Mouse (Mus musculus) thymus, adult 2 months (tissue): Measurements from ENCODE around the gene Nbr1. TPM values are rescaled to one million over a fixed set of nuclear protein-coding genes. Genes with fewer than 3 reads are reported as not detected.
"Not testable (repeated sequence)": the region's sequence is repeated elsewhere in the genome, so short reads cannot be mapped to it uniquely, and the experiment has no call there.

Experiments used
- DNase-seq: peaks from one replicate; pipeline ENCODE4 v3.0.0; 2021
- H3K27ac ChIP-seq: fragments of 200-500 bp; 2 replicates; pipeline ENCODE4 v1.5.1; 2012; ENCODE audit warnings: low read length, control low read depth; ENCODE audit not compliant: control insufficient read depth, insufficient read depth
- H3K27me3 ChIP-seq: fragments of 200-500 bp; 2 replicates; pipeline ENCODE4 v1.6.1; 2012; ENCODE audit warnings: mild to moderate bottlenecking, low read length, moderate library complexity, mixed read lengths; ENCODE audit not compliant: control insufficient read depth, insufficient read depth
- H3K36me3 ChIP-seq: fragments of 200-500 bp; 2 replicates; pipeline ENCODE4 v1.6.1; 2012; ENCODE audit warnings: mild to moderate bottlenecking, low read length, moderate library complexity; ENCODE audit not compliant: control insufficient read depth, insufficient read depth
- H3K4me1 ChIP-seq: fragments of 200-500 bp; replicated peaks from 2 replicates; pipeline ENCODE4 v1.6.1; 2012; ENCODE audit warnings: low read length; ENCODE audit not compliant: control insufficient read depth, insufficient read depth
- H3K4me3 ChIP-seq: fragments of 200-500 bp; 2 replicates; pipeline ENCODE4 v1.5.1; 2012; ENCODE audit warnings: mild to moderate bottlenecking, low read length, control low read depth, moderate library complexity; ENCODE audit not compliant: control insufficient read depth, insufficient read depth
- CTCF ChIP-seq: fragments of 200-500 bp; IDR thresholded peaks from 2 replicates; pipeline ENCODE4 v1.5.1; 2012; ENCODE audit warnings: mild to moderate bottlenecking, control low read depth, low read length, moderate library complexity, borderline replicate concordance; ENCODE audit not compliant: control insufficient read depth, poor library complexity, insufficient read depth; ENCODE audit errors: extremely low read depth
- POLR2A ChIP-seq: fragments of 200-500 bp; IDR thresholded peaks from 2 replicates; pipeline ENCODE4 v1.6.1; 2012; ENCODE audit warnings: mild to moderate bottlenecking, low read length, control low read depth, moderate library complexity; ENCODE audit not compliant: control insufficient read depth, poor library complexity, insufficient read depth; ENCODE audit errors: extremely low read depth
- WGBS: fragments of 180-500 bp; shearing (Covaris S2); methylation state at CpG from one replicate; pipeline ENCODE4 v1.1.7; 2018; 5-methylcytosine and 5-hydroxymethylcytosine counted together
- polyA plus RNA-seq: library from polyadenylated mRNA; depleted of rRNA; stranded (reverse); fragments of >200 nt; gene quantifications from 2 replicates; pipeline ENCODE4 v1.2.3, GENCODE M21; 2012

The Nbr1 gene
- polyA plus RNA-seq, 1 experiment = 142 TPM

GRCm38 (mm10) chr11:101604531-101605453 lies 52.8 kb downstream of the Nbr1 start:
- H3K27me3 ChIP-seq, H3K4me1 ChIP-seq, H3K27ac ChIP-seq, H3K36me3 ChIP-seq: not testable (repeated sequence)
- peak overlapping the region; percentile 41 for H3K4me3 ChIP-seq
- TF ChIP-seq CTCF = peak; percentile 26; the same call in 1 of the 2 replicates
- peak; percentile 84 for DNase-seq
- 2% methylated on average over 30 of the region's 30 CpGs for WGBS

- not testable (repeated sequence) for H3K4me3 ChIP-seq, H3K36me3 ChIP-seq, H3K27ac ChIP-seq, DNase-seq, H3K27me3 ChIP-seq, H3K4me1 ChIP-seq
- WGBS = 97% methylated on average over 4 of the region's 4 CpGs
Observed at GRCm38 (mm10) chr11:101607134-101607533, 55.2 kb downstream of the Nbr1 start.

- Histone ChIP-seq H3K4me1 (peaks cover 3% of the 10 kb centered on the region), H3K36me3 (no peaks in the 10 kb centered on the region), H3K27me3 (no peaks in the 10 kb centered on the region), H3K4me3 (no peak overlapping the region), H3K27ac (no peak overlapping the region)
- WGBS = 16% methylated on average over 11 of the region's 11 CpGs
- no peak for DNase-seq
- TF ChIP-seq CTCF = no peak
- no peak for TF ChIP-seq POLR2A
Observed at GRCm38 (mm10) chr11:101610445-101610844, 58.5 kb downstream of the Nbr1 start.

GRCm38 (mm10) chr11:101613596-101613995 lies 61.6 kb downstream of the Nbr1 start:
- Histone ChIP-seq H3K27ac (no peak overlapping the region), H3K4me1 (peaks cover 12% of the 10 kb centered on the region), H3K27me3 (no peaks in the 10 kb centered on the region), H3K4me3 (no peak overlapping the region), H3K36me3 (no peaks in the 10 kb centered on the region)
- TF ChIP-seq POLR2A = no peak
- TF ChIP-seq CTCF = no peak
- DNase-seq = no peak
- WGBS = 90% methylated on average over 6 of the region's 6 CpGs

- H3K27me3 ChIP-seq = no peaks in the 10 kb centered on the region
- no peak overlapping the region for H3K4me3 ChIP-seq
- WGBS = 97% methylated on average over 4 of the region's 4 CpGs
- TF ChIP-seq CTCF = no peak
- H3K36me3 ChIP-seq = no peaks in the 10 kb centered on the region
- H3K4me1 ChIP-seq = peaks cover 12% of the 10 kb centered on the region
- no peak for DNase-seq
- H3K27ac ChIP-seq = no peak overlapping the region
Observed at GRCm38 (mm10) chr11:101614116-101614515, 62.2 kb downstream of the Nbr1 start.

GRCm38 (mm10) chr11:101615380-101615779 lies 63.4 kb downstream of the Nbr1 start:
- TF ChIP-seq CTCF (no peak), POLR2A (no peak)
- Histone ChIP-seq H3K4me1 (peaks cover 12% of the 10 kb centered on the region), H3K27ac (no peak overlapping the region), H3K36me3 (no peaks in the 10 kb centered on the region), H3K27me3 (no peaks in the 10 kb centered on the region), H3K4me3 (no peak overlapping the region)
- WGBS = 64% methylated on average over 6 of the region's 6 CpGs
- no peak for DNase-seq

GRCm38 (mm10) chr11:101616104-101616503 lies 64.2 kb downstream of the Nbr1 start:
- peaks cover 15% of the 10 kb centered on the region for H3K4me1 ChIP-seq
- DNase-seq = no peak
- TF ChIP-seq POLR2A (no peak), CTCF (no peak)
- H3K36me3 ChIP-seq = no peaks in the 10 kb centered on the region
- WGBS = 95% methylated on average over 8 of the region's 8 CpGs
- H3K27ac ChIP-seq = no peak overlapping the region
- H3K27me3 ChIP-seq = no peaks in the 10 kb centered on the region
- H3K4me3 ChIP-seq = no peak overlapping the region
